ENCODE assay signal across 23 mouse cellular contexts in genomic region chr15:86957872-86958271, GRCm38 (mm10).
"Had no signal": no experiment of that assay in that cellular context is flagged by ENCODE, and none has a peak within 500 bp of the region (broad histone marks: within the 10 kb centered on the region; RNA-seq: fewer than 3 reads in every experiment).

No protein-coding gene starts in this region.

- H3K9me3 ChIP-seq: heart, embryonic 15.5 days; hindbrain, embryonic 12.5 days; limb, embryonic 13.5 days; limb, embryonic 15.5 days had no signal

- H3K36me3 ChIP-seq: heart, embryonic 13.5 days; heart, embryonic 15.5 days; hindbrain, embryonic 12.5 days; limb, embryonic 13.5 days; limb, embryonic 15.5 days had no signal

- ATAC-seq: hindbrain, postnatal 0 days; intestine, embryonic 16.5 days had no signal

- H3K27ac ChIP-seq: heart, adult 2 months; heart, embryonic 13.5 days; heart, embryonic 15.5 days; hindbrain, embryonic 12.5 days; hindbrain, embryonic 14.5 days; hindbrain, postnatal 0 days; limb, embryonic 13.5 days; limb, embryonic 15.5 days had no signal

- H3K27me3 ChIP-seq: heart, embryonic 13.5 days; heart, embryonic 15.5 days; hindbrain, embryonic 12.5 days; limb, embryonic 13.5 days; limb, embryonic 15.5 days had no signal

- H3K9ac ChIP-seq: forebrain, postnatal 0 days; heart, embryonic 13.5 days; heart, embryonic 15.5 days; hindbrain, embryonic 12.5 days; hindbrain, embryonic 14.5 days; limb, embryonic 13.5 days; limb, embryonic 15.5 days had no signal

- H3K4me3 ChIP-seq: heart, adult 2 months; heart, embryonic 13.5 days; heart, embryonic 15.5 days; hindbrain, embryonic 12.5 days; limb, embryonic 13.5 days; limb, embryonic 15.5 days had no signal

- H3K4me2 ChIP-seq: heart, embryonic 11.5 days; heart, embryonic 13.5 days; heart, embryonic 15.5 days; hindbrain, embryonic 12.5 days; hindbrain, embryonic 14.5 days; limb, embryonic 13.5 days; limb, embryonic 15.5 days had no signal

- DNase-seq: gastrocnemius, postnatal 14 days; gastrocnemius, postnatal 36 days; heart, adult 11 months; heart, adult 2 months; heart, postnatal 14 days; heart, postnatal 36 days; kidney, adult 18-20 months; kidney, adult 8-10 months; kidney, postnatal 10 days; kidney, postnatal 36 days; layer of hippocampus, adult 9-11 months; layer of hippocampus, postnatal 36 days; left cerebral cortex, postnatal 4 days had no signal

- H3K4me1 ChIP-seq: heart, embryonic 13.5 days; heart, embryonic 15.5 days; hindbrain, embryonic 12.5 days; limb, embryonic 13.5 days; limb, embryonic 15.5 days had no signal
